Mouse (Mus musculus) gastrocnemius, postnatal 25 days (tissue): Measurements from ENCODE around the gene Fig4. TPM values are rescaled to one million over a fixed set of nuclear protein-coding genes. Genes with fewer than 3 reads are reported as not detected.

Experiments
- total RNA-seq, 2 experiments: library from RNA; stranded (reverse); gene quantifications; 1 replicate in 1 of 2; 2 replicates in 1 of 2; pipeline ENCODE4 v1.2.3; 2021

The Fig4 gene
- total RNA-seq, 2 experiments from 2014 or later = 4.9 to 5.8 TPM

Other genes starting within 250 kb of the Fig4 start
- gene Gpr6, start 231.0 kb downstream of the Fig4 start, total RNA-seq = not detected
- gene Ak9, start 720 bp upstream of the Fig4 start, total RNA-seq = not detected
- 1 to 10 TPM; 3.5 to 3.7 TPM for gene Zbtb24, start 147.1 kb upstream of the Fig4 start, total RNA-seq
- 1 to 10 TPM; 6.9 to 8.1 TPM for gene Mical1, start 173.1 kb upstream of the Fig4 start, total RNA-seq
- 10 to 100 TPM in 1 of 2 experiments, 1 to 10 TPM in 1; 9.5 to 12.0 TPM for gene Smpd2, start 187.1 kb upstream of the Fig4 start, total RNA-seq
- gene Ppil6, start 187.2 kb upstream of the Fig4 start, total RNA-seq = not detected
- gene Cd164, start 216.2 kb upstream of the Fig4 start, total RNA-seq = 100 to 1,000 TPM; 114 to 119 TPM